Mouse (Mus musculus) forebrain, embryonic 10.5 days (tissue): ENCODE data around the gene Dennd5b. TPM values are rescaled to one million over a fixed set of nuclear protein-coding genes. Genes with fewer than 3 reads are reported as not detected.
"Not testable (repeated sequence)": the region's sequence is repeated elsewhere in the genome, so short reads cannot be mapped to it uniquely, and the experiment has no call there.

Experiments used
- DNase-seq: peaks from one replicate; pipeline ENCODE4 v3.0.0-alpha.2; 2017; ENCODE audit warnings: low spot score; ENCODE audit errors: extremely low spot score
- H3K27ac ChIP-seq: fragments of 300-500 bp; sonication (generic); 2 replicates; pipeline ENCODE4 v1.5.1; 2016; ENCODE audit warnings: mild to moderate bottlenecking
- H3K27me3 ChIP-seq: fragments of 300-500 bp; sonication (generic); 2 replicates; pipeline ENCODE4 v1.6.1; 2016; ENCODE audit warnings: mild to moderate bottlenecking; ENCODE audit not compliant: poor library complexity, severe bottlenecking
- H3K36me3 ChIP-seq: fragments of 300-500 bp; sonication (generic); replicated peaks from 2 replicates; pipeline ENCODE4 v1.6.1; 2016; ENCODE audit warnings: mild to moderate bottlenecking, moderate library complexity
- H3K4me1 ChIP-seq: fragments of 300-500 bp; sonication (generic); 2 replicates; pipeline ENCODE4 v1.6.1; 2016
- H3K4me3 ChIP-seq: fragments of 300-500 bp; sonication (generic); 2 replicates; pipeline ENCODE4 v1.5.1; 2016; ENCODE audit warnings: mild to moderate bottlenecking, moderate library complexity
- H3K9me3 ChIP-seq: fragments of 300-500 bp; sonication (generic); 2 replicates; pipeline ENCODE4 v1.6.1; 2016; ENCODE audit warnings: mild to moderate bottlenecking, moderate library complexity
- WGBS: fragments of 180-500 bp; shearing (Covaris S2); methylation state at CpG from one replicate; pipeline ENCODE4 v1.1.7; 2016; 5-methylcytosine and 5-hydroxymethylcytosine counted together
- polyA plus RNA-seq: library from polyadenylated mRNA; unstranded; fragments of >200 nt; fragmentation: Nextera tagmentation; extraction: Ambion mirVana; gene quantifications from 2 replicates; pipeline ENCODE4 v1.2.1, GENCODE M21; 2016

Gene Dennd5b
- polyA plus RNA-seq, 1 experiment from 2014 or later = 10.9 TPM

- H3K4me1 ChIP-seq = peaks cover 45% of the 10 kb centered on the region
- not testable (repeated sequence) for H3K4me3 ChIP-seq, H3K9me3 ChIP-seq, H3K27me3 ChIP-seq, H3K36me3 ChIP-seq, DNase-seq
- 81% methylated on average over 8 of the region's 8 CpGs for WGBS
- H3K27ac ChIP-seq = peak within 1 kb of the TSS; percentile 66
These were observed 28.4 kb upstream of the Dennd5b start, which contains the start of gene Gm10203 for GRCm38 (mm10) chr6:149129870-149130269. Gene Gm10203 (plus strand): TSS chr6:149130170.

GRCm38 (mm10) chr6:149126675-149127074 lies 25.2 kb upstream of the Dennd5b start:
- H3K27me3 ChIP-seq = no peaks in the 10 kb centered on the region
- H3K4me3 ChIP-seq = no peak overlapping the region
- peaks cover 23% of the 10 kb centered on the region for H3K4me1 ChIP-seq
- H3K36me3 ChIP-seq = no peaks in the 10 kb centered on the region
- no peaks in the 10 kb centered on the region for H3K9me3 ChIP-seq
- no peak for DNase-seq
- no peak overlapping the region for H3K27ac ChIP-seq
- 70% methylated on average over 4 of the region's 4 CpGs for WGBS

GRCm38 (mm10) chr6:149123042-149123441 lies 21.6 kb upstream of the Dennd5b start:
- no peaks in the 10 kb centered on the region for H3K9me3 ChIP-seq
- no peaks in the 10 kb centered on the region for H3K27me3 ChIP-seq
- WGBS = 85% methylated on average over 3 of the region's 3 CpGs
- peaks cover 6% of the 10 kb centered on the region; the same call in 1 of the 2 replicates for H3K4me1 ChIP-seq
- H3K36me3 ChIP-seq = no peaks in the 10 kb centered on the region
- no peak overlapping the region for H3K27ac ChIP-seq
- no peak for DNase-seq
- no peak overlapping the region for H3K4me3 ChIP-seq

- no peak for DNase-seq
- Histone ChIP-seq H3K4me3 (no peak overlapping the region), H3K27me3 (no peaks in the 10 kb centered on the region), H3K36me3 (no peaks in the 10 kb centered on the region), H3K27ac (no peak overlapping the region), H3K4me1 (peaks cover 6% of the 10 kb centered on the region; the same call in 1 of the 2 replicates), H3K9me3 (no peaks in the 10 kb centered on the region)
- 51% methylated on average over 2 of the region's 2 CpGs for WGBS
These were observed 18.4 kb upstream of the Dennd5b start for GRCm38 (mm10) chr6:149119853-149120252.

GRCm38 (mm10) chr6:149118935-149119334 lies 17.5 kb upstream of the Dennd5b start:
- 71% methylated on average over 2 of the region's 2 CpGs for WGBS
- H3K4me3 ChIP-seq = no peak overlapping the region
- peaks cover 6% of the 10 kb centered on the region; the same call in 1 of the 2 replicates for H3K4me1 ChIP-seq

GRCm38 (mm10) chr6:149116992-149117391 lies 15.5 kb upstream of the Dennd5b start:
- H3K4me3 ChIP-seq = no peak overlapping the region
- H3K27me3 ChIP-seq = no peaks in the 10 kb centered on the region
- H3K4me1 ChIP-seq = no peaks in the 10 kb centered on the region
- H3K36me3 ChIP-seq = no peaks in the 10 kb centered on the region
- H3K27ac ChIP-seq = no peak overlapping the region
- no peak for DNase-seq
- H3K9me3 ChIP-seq = no peaks in the 10 kb centered on the region

More at GRCm38 (mm10) chr6:149118935-149119334, 17.5 kb upstream of the Dennd5b start:
- DNase-seq = no peak
- Histone ChIP-seq H3K36me3 (no peaks in the 10 kb centered on the region), H3K9me3 (no peaks in the 10 kb centered on the region), H3K27ac (no peak overlapping the region), H3K27me3 (no peaks in the 10 kb centered on the region)

- WGBS = 89% methylated on average over 2 of the region's 2 CpGs
- no peak for DNase-seq
- H3K36me3 ChIP-seq = no peaks in the 10 kb centered on the region
- H3K9me3 ChIP-seq = no peaks in the 10 kb centered on the region
- no peak overlapping the region for H3K4me3 ChIP-seq
- no peak overlapping the region for H3K27ac ChIP-seq
- no peaks in the 10 kb centered on the region for H3K4me1 ChIP-seq
- H3K27me3 ChIP-seq = no peaks in the 10 kb centered on the region
These were observed 7.4 kb upstream of the Dennd5b start for GRCm38 (mm10) chr6:149108909-149109308.

- Histone ChIP-seq H3K4me1 (no peaks in the 10 kb centered on the region), H3K9me3 (no peaks in the 10 kb centered on the region), H3K27me3 (peaks cover 10% of the 10 kb centered on the region), H3K27ac (no peak overlapping the region), H3K36me3 (no peaks in the 10 kb centered on the region), H3K4me3 (no peak overlapping the region)
- WGBS = 86% methylated on average over 3 of the region's 3 CpGs
- DNase-seq = no peak
These were observed 6.1 kb upstream of the Dennd5b start for GRCm38 (mm10) chr6:149107615-149108014.

GRCm38 (mm10) chr6:149103451-149103850 lies 2.0 kb upstream of the Dennd5b start:
- Histone ChIP-seq H3K27ac (no peak overlapping the region), H3K4me3 (no peak overlapping the region), H3K27me3 (peaks cover 18% of the 10 kb centered on the region), H3K4me1 (peaks cover 22% of the 10 kb centered on the region), H3K9me3 (no peaks in the 10 kb centered on the region), H3K36me3 (no peaks in the 10 kb centered on the region)
- DNase-seq = no peak
- 96% methylated on average over 1 of the region's 1 CpGs for WGBS

GRCm38 (mm10) chr6:149101943-149102243 lies 413 bp upstream of the Dennd5b start:
- Histone ChIP-seq H3K4me1 (peaks cover 22% of the 10 kb centered on the region), H3K27me3 (peaks cover 18% of the 10 kb centered on the region), H3K9me3 (no peaks in the 10 kb centered on the region), H3K4me3 (peak overlapping the region; percentile 92), H3K27ac (peak overlapping the region; percentile 96), H3K36me3 (0 out of 2 replicates have a peak, but pooled peaks cover 3% of the 10 kb centered on the region)
- DNase-seq = no peak
- 16% methylated on average over 7 of the region's 7 CpGs for WGBS

- Histone ChIP-seq H3K4me3 (peak overlapping the region; percentile 92), H3K9me3 (no peaks in the 10 kb centered on the region), H3K27me3 (peaks cover 18% of the 10 kb centered on the region), H3K27ac (peak overlapping the region; percentile 96), H3K36me3 (peaks cover 6% of the 10 kb centered on the region; the same call in 1 of the 2 replicates), H3K4me1 (peaks cover 22% of the 10 kb centered on the region)
- WGBS = 2% methylated on average over 52 of the region's 52 CpGs
- peak; percentile 69 for DNase-seq
These were observed 1.1 kb downstream of the Dennd5b start for GRCm38 (mm10) chr6:149100174-149101075.

GRCm38 (mm10) chr6:149098993-149099392 lies 2.5 kb downstream of the Dennd5b start:
- Histone ChIP-seq H3K9me3 (no peaks in the 10 kb centered on the region), H3K4me3 (peak overlapping the region; percentile 92; the same call in 1 of the 2 replicates), H3K4me1 (peaks cover 25% of the 10 kb centered on the region), H3K27me3 (peaks cover 18% of the 10 kb centered on the region), H3K27ac (no peak overlapping the region), H3K36me3 (peaks cover 6% of the 10 kb centered on the region; the same call in 1 of the 2 replicates)
- DNase-seq = no peak

GRCm38 (mm10) chr6:149097276-149097675 lies 4.2 kb downstream of the Dennd5b start:
- 96% methylated on average over 1 of the region's 1 CpGs for WGBS
- Histone ChIP-seq H3K4me3 (no peak overlapping the region), H3K9me3 (no peaks in the 10 kb centered on the region), H3K27ac (no peak overlapping the region), H3K36me3 (peaks cover 6% of the 10 kb centered on the region; the same call in 1 of the 2 replicates), H3K27me3 (peaks cover 4% of the 10 kb centered on the region; the same call in 1 of the 2 replicates), H3K4me1 (peaks cover 25% of the 10 kb centered on the region)
- no peak for DNase-seq
